Mouse (Mus musculus) stomach, embryonic 15.5 days (tissue): ENCODE data around the gene Gm5105. TPM values are rescaled to one million over a fixed set of nuclear protein-coding genes. Genes with fewer than 3 reads are reported as not detected.

Experiments
- polyA plus RNA-seq: library from polyadenylated mRNA; unstranded; fragments of >200 nt; fragmentation: Nextera tagmentation; extraction: Ambion mirVana; gene quantifications from 2 replicates; pipeline ENCODE4 v1.2.1, GENCODE M21; 2015

Gene Gm5105
- polyA plus RNA-seq, 1 experiment from 2014 or later = not detected

Other genes with a start within 250 kb of the Gm5105 start
- gene H2afz, start 202.9 kb downstream of the Gm5105 start, polyA plus RNA-seq = 1,483 and 1,616 TPM in 2 replicates
- gene Dnajb14, start 199.7 kb downstream of the Gm5105 start, polyA plus RNA-seq = 10.6 and 12.3 TPM in 2 replicates
- 107 and 111 TPM in 2 replicates for gene Lamtor3, start 148.9 kb downstream of the Gm5105 start, polyA plus RNA-seq
- gene Dapp1, start 85.8 kb downstream of the Gm5105 start, polyA plus RNA-seq = 14.5 and 17.0 TPM in 2 replicates
- 0.10 and 0.24 TPM in 2 replicates for gene 1110002E22Rik, start 2.3 kb downstream of the Gm5105 start, polyA plus RNA-seq
- gene Trmt10a, start 76.1 kb upstream of the Gm5105 start, polyA plus RNA-seq = 9.7 and 10.9 TPM in 2 replicates
- gene Mttp, start 77.6 kb upstream of the Gm5105 start, polyA plus RNA-seq = 41.6 and 64.3 TPM in 2 replicates
- gene 4930579F01Rik, start 126.4 kb upstream of the Gm5105 start, polyA plus RNA-seq = 0.21 and 0.26 TPM in 2 replicates
- 0.53 and 0.76 TPM in 2 replicates for gene Adh7, start 150.4 kb upstream of the Gm5105 start, polyA plus RNA-seq
- gene Adh1, start 193.6 kb upstream of the Gm5105 start, polyA plus RNA-seq = 40.9 and 130 TPM in 2 replicates
- gene Adh6a, start 245.9 kb upstream of the Gm5105 start, polyA plus RNA-seq = 0.32 and 0.61 TPM in 2 replicates